Mouse (Mus musculus): ENCODE results near the gene Cnbd2.

Cnbd2 gene

GRCm38 (mm10) chr2:156312297-156312897 is at the start of gene Cnbd2, which contains the start of gene Scand1:
Cnbd2 (plus strand) TSS chr2:156312299.
Scand1 (minus strand) TSS chr2:156312704.
- peak; percentile 94 for ATAC-seq (ENCODE audit: low TSS enrichment)

- no peak for ATAC-seq (ENCODE audit: low TSS enrichment)
These were observed 48.8 kb upstream of the Cnbd2 start for GRCm38 (mm10) chr2:156263204-156263893.

GRCm38 (mm10) chr2:156267636-156268035 is 44.5 kb upstream of the Cnbd2 start:
- no peak for ATAC-seq (ENCODE audit: low TSS enrichment)

- no peak for ATAC-seq (ENCODE audit: low TSS enrichment)
These were observed 39.5 kb upstream of the Cnbd2 start for GRCm38 (mm10) chr2:156272553-156272952.

GRCm38 (mm10) chr2:156278226-156279017 is 33.7 kb upstream of the Cnbd2 start:
- ATAC-seq (ENCODE audit: low TSS enrichment): peak; percentile 91

GRCm38 (mm10) chr2:156281227-156281626 is 30.9 kb upstream of the Cnbd2 start:
- no peak for ATAC-seq (ENCODE audit: low TSS enrichment)

GRCm38 (mm10) chr2:156285161-156285560 is 26.9 kb upstream of the Cnbd2 start:
- no peak for ATAC-seq (ENCODE audit: low TSS enrichment)

- ATAC-seq (ENCODE audit: low TSS enrichment): no peak
These were observed 25.4 kb upstream of the Cnbd2 start for GRCm38 (mm10) chr2:156286733-156287132.

- ATAC-seq (ENCODE audit: low TSS enrichment): no peak
These were observed 23.9 kb upstream of the Cnbd2 start for GRCm38 (mm10) chr2:156288222-156288621.

- no peak for ATAC-seq (ENCODE audit: low TSS enrichment)
These were observed 22.4 kb upstream of the Cnbd2 start for GRCm38 (mm10) chr2:156289552-156290160.

GRCm38 (mm10) chr2:156291998-156292397 is 20.1 kb upstream of the Cnbd2 start:
- no peak for ATAC-seq (ENCODE audit: low TSS enrichment)

- no peak for ATAC-seq (ENCODE audit: low TSS enrichment)
These were observed 16.5 kb upstream of the Cnbd2 start for GRCm38 (mm10) chr2:156295601-156296063.

- no peak for ATAC-seq (ENCODE audit: low TSS enrichment)
These were observed 15.9 kb upstream of the Cnbd2 start for GRCm38 (mm10) chr2:156296190-156296589.

- no peak for ATAC-seq (ENCODE audit: low TSS enrichment)
These were observed 14.4 kb upstream of the Cnbd2 start for GRCm38 (mm10) chr2:156297653-156298052.

GRCm38 (mm10) chr2:156298458-156298857 is 13.6 kb upstream of the Cnbd2 start:
- peak; percentile 90 for ATAC-seq (ENCODE audit: low TSS enrichment)

GRCm38 (mm10) chr2:156302063-156302462 is 10.0 kb upstream of the Cnbd2 start:
- ATAC-seq (ENCODE audit: low TSS enrichment): no peak

GRCm38 (mm10) chr2:156304351-156304750 is 7.7 kb upstream of the Cnbd2 start:
- no peak for ATAC-seq (ENCODE audit: low TSS enrichment)

- peak; percentile 57 for ATAC-seq (ENCODE audit: low TSS enrichment)
These were observed 6.3 kb upstream of the Cnbd2 start for GRCm38 (mm10) chr2:156305818-156306217.

- no peak for ATAC-seq (ENCODE audit: low TSS enrichment)
These were observed 4.8 kb upstream of the Cnbd2 start for GRCm38 (mm10) chr2:156307261-156307660.

GRCm38 (mm10) chr2:156309948-156310347 is 2.2 kb upstream of the Cnbd2 start:
- no peak for ATAC-seq (ENCODE audit: low TSS enrichment)

- ATAC-seq (ENCODE audit: low TSS enrichment): no peak
These were observed 1.6 kb upstream of the Cnbd2 start for GRCm38 (mm10) chr2:156310455-156310854.

GRCm38 (mm10) chr2:156310945-156311344 is 1.2 kb upstream of the Cnbd2 start:
- no peak for ATAC-seq (ENCODE audit: low TSS enrichment)
